Mouse (Mus musculus): ENCODE measurements around the gene Msmp. TPM values are rescaled to one million over a fixed set of nuclear protein-coding genes. Genes with fewer than 3 reads are reported as not detected.

Msmp gene
- polyA plus RNA-seq, 1 experiment: not detected

GRCm38 (mm10) chr4:43593453-43593852 is 9.2 kb upstream of the Msmp start:
- Histone ChIP-seq H3K4me2 (ENCODE audit: low read depth) (no peak overlapping the region), H3K79me2 (ENCODE audit: control insufficient read depth, insufficient read depth) (no peaks in the 10 kb centered on the region), H3K27me3 (ENCODE audit: control insufficient read depth, insufficient read depth, insufficient read length) (no peaks in the 10 kb centered on the region), H3ac (ENCODE audit: control insufficient read depth, insufficient read length) (no peak overlapping the region), H3K36me3 (ENCODE audit: control insufficient read depth, insufficient read depth) (no peaks in the 10 kb centered on the region), H3K4me3 (no peak overlapping the region)
- TF ChIP-seq SRF (IDR thresholded peaks at IDR 0.05; ENCODE audit: control insufficient read depth, insufficient read length, low read depth) (no peak), MYOG (IDR thresholded peaks at IDR 0.05; ENCODE audit: control insufficient read depth in 1 of 3, insufficient read depth in 1 of 3, insufficient read length in 2 of 3, low read depth in 2 of 3) (no peak), USF1 (IDR thresholded peaks at IDR 0.05; ENCODE audit: low read depth) (no peak), REST (IDR thresholded peaks at IDR 0.05; ENCODE audit: insufficient read depth, insufficient read length) (no peak), TCF12 (IDR thresholded peaks at IDR 0.05; ENCODE audit: insufficient read depth, poor library complexity, severe bottlenecking) (no peak), E2F4 (IDR thresholded peaks at IDR 0.05; ENCODE audit: insufficient read depth) (no peak), TCF3 (IDR thresholded peaks at IDR 0.05; ENCODE audit: insufficient read length, low read depth) (no peak), POLR2A (IDR thresholded peaks at IDR 0.05; ENCODE audit: insufficient read length, low read depth) (no peak), CEBPB (IDR thresholded peaks at IDR 0.05; ENCODE audit: insufficient read depth, poor library complexity, severe bottlenecking) (no peak), POLR2AphosphoS2 (IDR thresholded peaks at IDR 0.05; ENCODE audit: insufficient read length, low read depth) (no peak), MYOD1 (IDR thresholded peaks at IDR 0.05; ENCODE audit: control insufficient read depth in 1 of 3, insufficient read length in 2 of 3, low read depth in 2 of 3) (no peak), MAX (IDR thresholded peaks at IDR 0.05; ENCODE audit: low read depth) (no peak)

DNA sequence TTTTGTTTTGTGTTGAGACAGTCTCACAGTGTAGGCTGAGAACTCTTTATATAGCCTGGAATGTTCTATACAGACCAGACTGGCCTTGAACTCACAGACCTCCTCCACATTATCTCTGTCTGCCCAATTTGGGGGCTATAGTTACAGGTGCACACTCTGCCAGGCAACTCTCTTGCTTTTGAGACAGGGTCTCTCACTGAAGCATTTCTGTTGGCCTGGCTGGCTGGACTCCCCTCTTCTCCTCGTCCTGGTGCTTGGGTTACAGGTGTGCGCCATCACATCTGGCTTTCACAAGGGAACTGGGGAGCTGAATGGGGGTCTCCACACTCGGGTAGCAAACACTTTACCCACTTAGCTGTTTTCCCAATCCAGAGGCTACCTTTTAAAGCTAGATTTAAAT is 7.7 kb upstream of the Msmp start:
- Histone ChIP-seq H3ac (ENCODE audit: control insufficient read depth, insufficient read length) (no peak overlapping the region), H3K79me2 (ENCODE audit: control insufficient read depth, insufficient read depth) (no peaks in the 10 kb centered on the region), H3K36me3 (ENCODE audit: control insufficient read depth, insufficient read depth) (no peaks in the 10 kb centered on the region), H3K4me3 (no peak overlapping the region), H3K4me2 (ENCODE audit: low read depth) (no peak overlapping the region), H3K27me3 (ENCODE audit: control insufficient read depth, insufficient read depth, insufficient read length) (no peaks in the 10 kb centered on the region)
- TF ChIP-seq MYOG (IDR thresholded peaks at IDR 0.05; ENCODE audit: control insufficient read depth in 1 of 3, insufficient read depth in 1 of 3, insufficient read length in 2 of 3, low read depth in 2 of 3) (no peak), MAX (IDR thresholded peaks at IDR 0.05; ENCODE audit: low read depth) (no peak), E2F4 (IDR thresholded peaks at IDR 0.05; ENCODE audit: insufficient read depth) (no peak), CEBPB (IDR thresholded peaks at IDR 0.05; ENCODE audit: insufficient read depth, poor library complexity, severe bottlenecking) (no peak), USF1 (IDR thresholded peaks at IDR 0.05; ENCODE audit: low read depth) (no peak), MYOD1 (IDR thresholded peaks at IDR 0.05; ENCODE audit: control insufficient read depth in 1 of 3, insufficient read length in 2 of 3, low read depth in 2 of 3) (no peak), TCF12 (IDR thresholded peaks at IDR 0.05; ENCODE audit: insufficient read depth, poor library complexity, severe bottlenecking) (no peak), TCF3 (IDR thresholded peaks at IDR 0.05; ENCODE audit: insufficient read length, low read depth) (no peak), REST (IDR thresholded peaks at IDR 0.05; ENCODE audit: insufficient read depth, insufficient read length) (no peak)

GRCm38 (mm10) chr4:43591543-43591942 is 7.2 kb upstream of the Msmp start:
- Histone ChIP-seq H3K27me3 (ENCODE audit: control insufficient read depth, insufficient read depth, insufficient read length) (no peaks in the 10 kb centered on the region), H3K79me2 (ENCODE audit: control insufficient read depth, insufficient read depth) (no peaks in the 10 kb centered on the region), H3K4me2 (ENCODE audit: low read depth) (no peak overlapping the region), H3K4me3 (no peak overlapping the region), H3K36me3 (ENCODE audit: control insufficient read depth, insufficient read depth) (no peaks in the 10 kb centered on the region), H3ac (ENCODE audit: control insufficient read depth, insufficient read length) (no peak overlapping the region)
- no peak for TF ChIP-seq E2F4 (IDR thresholded peaks at IDR 0.05; ENCODE audit: insufficient read depth)
- no peak for TF ChIP-seq TCF3 (IDR thresholded peaks at IDR 0.05; ENCODE audit: insufficient read length, low read depth)
- no peak for TF ChIP-seq POLR2A (IDR thresholded peaks at IDR 0.05; ENCODE audit: insufficient read length, low read depth)

GRCm38 (mm10) chr4:43587681-43588080 is 3.4 kb upstream of the Msmp start:
- Histone ChIP-seq H3K27me3 (ENCODE audit: control insufficient read depth, insufficient read depth, insufficient read length) (no peaks in the 10 kb centered on the region), H3K79me2 (ENCODE audit: control insufficient read depth, insufficient read depth) (no peaks in the 10 kb centered on the region), H3K4me2 (ENCODE audit: low read depth) (no peak overlapping the region), H3ac (ENCODE audit: control insufficient read depth, insufficient read length) (no peak overlapping the region), H3K36me3 (ENCODE audit: control insufficient read depth, insufficient read depth) (peaks cover 11% of the 10 kb centered on the region), H3K4me3 (no peak overlapping the region)
- TF ChIP-seq POLR2AphosphoS2 (IDR thresholded peaks at IDR 0.05; ENCODE audit: insufficient read length, low read depth) (peak; percentile 62), MYOD1 (IDR thresholded peaks at IDR 0.05; ENCODE audit: control insufficient read depth in 1 of 3, insufficient read length in 2 of 3, low read depth in 2 of 3) (no peak), CEBPB (IDR thresholded peaks at IDR 0.05; ENCODE audit: insufficient read depth, poor library complexity, severe bottlenecking) (no peak), REST (IDR thresholded peaks at IDR 0.05; ENCODE audit: insufficient read depth, insufficient read length) (no peak)

- Histone ChIP-seq H3K79me2 (ENCODE audit: control insufficient read depth, insufficient read depth) (no peaks in the 10 kb centered on the region), H3K36me3 (ENCODE audit: control insufficient read depth, insufficient read depth) (peaks cover 16% of the 10 kb centered on the region), H3K27me3 (ENCODE audit: control insufficient read depth, insufficient read depth, insufficient read length) (no peaks in the 10 kb centered on the region), H3K4me2 (ENCODE audit: low read depth) (no peak overlapping the region), H3ac (ENCODE audit: control insufficient read depth, insufficient read length) (no peak overlapping the region), H3K4me3 (no peak overlapping the region)
- TF ChIP-seq USF1 (IDR thresholded peaks at IDR 0.05; ENCODE audit: low read depth): no peak
- peak; percentile 55 for TF ChIP-seq POLR2AphosphoS2 (IDR thresholded peaks at IDR 0.05; ENCODE audit: insufficient read length, low read depth)
Observed at GRCm38 (mm10) chr4:43586411-43586810, 2.1 kb upstream of the Msmp start.

- TF ChIP-seq POLR2AphosphoS2 (IDR thresholded peaks at IDR 0.05; ENCODE audit: insufficient read length, low read depth) (peak; percentile 52), MYOG (IDR thresholded peaks at IDR 0.05; ENCODE audit: control insufficient read depth in 1 of 3, insufficient read depth in 1 of 3, insufficient read length in 2 of 3, low read depth in 2 of 3) (no peak)
- Histone ChIP-seq H3K27me3 (ENCODE audit: control insufficient read depth, insufficient read depth, insufficient read length) (no peaks in the 10 kb centered on the region), H3K36me3 (ENCODE audit: control insufficient read depth, insufficient read depth) (peaks cover 20% of the 10 kb centered on the region), H3K4me3 (no peak overlapping the region), H3K4me2 (ENCODE audit: low read depth) (no peak overlapping the region), H3ac (ENCODE audit: control insufficient read depth, insufficient read length) (no peak overlapping the region), H3K79me2 (ENCODE audit: control insufficient read depth, insufficient read depth) (no peaks in the 10 kb centered on the region)
Observed at GRCm38 (mm10) chr4:43585682-43586081, 1.4 kb upstream of the Msmp start.

Measured in myocyte (in vitro differentiated cells).